Mouse (Mus musculus) layer of hippocampus, adult 2 months (tissue): ENCODE measurements around the gene Stradb. TPM values are rescaled to one million over a fixed set of nuclear protein-coding genes. Genes with fewer than 3 reads are reported as not detected.
A peak's percentile ranks its signal among the peaks of the same experiment; 100 is the strongest.

Source experiments
- DNase-seq, 2 experiments: peaks; one replicate each; pipeline ENCODE4 v3.0.0; 2022; ENCODE audit warnings: low spot score in 2 of 2
- H3K27ac ChIP-seq: fragments of 200-600 bp; 2 replicates; pipeline ENCODE4 v1.8.1; 2022
- H3K4me3 ChIP-seq: fragments of 200-600 bp; 2 replicates; pipeline ENCODE4 v1.8.1; 2022; ENCODE audit warnings: mild to moderate bottlenecking
- CTCF ChIP-seq: fragments of 200-600 bp; conservative IDR thresholded peaks from 2 replicates; pipeline ENCODE4 v1.8.1; 2022; ENCODE audit warnings: antibody characterized with exemption, mild to moderate bottlenecking, moderate library complexity
- total RNA-seq, 2 experiments: library from RNA; stranded (reverse); gene quantifications; 2 replicates each; pipeline ENCODE4 v1.2.3; 2021

The Stradb gene
- total RNA-seq, 2 experiments from 2014 or later: 37.2 to 44.4 TPM

GRCm38 (mm10) chr1:58970054-58970453, 3.3 kb upstream of the Stradb start:
- Histone ChIP-seq H3K27ac (no peak overlapping the region), H3K4me3 (no peak overlapping the region)
- DNase-seq: no peak
- no peak for TF ChIP-seq CTCF

- Histone ChIP-seq H3K27ac (no peak overlapping the region), H3K4me3 (no peak overlapping the region)
- DNase-seq: no peak
- no peak for TF ChIP-seq CTCF
Measured at GRCm38 (mm10) chr1:58971097-58971496, 2.2 kb upstream of the Stradb start.

- no peak for DNase-seq
- Histone ChIP-seq H3K27ac (peak overlapping the region; percentile 96), H3K4me3 (peak overlapping the region; percentile 92)
- TF ChIP-seq CTCF: 0 out of 2 replicates have a peak, but pooled peaks have one; percentile 12
Measured at GRCm38 (mm10) chr1:58972851-58973365, 414 bp upstream of the Stradb start.

GRCm38 (mm10) chr1:58982276-58982675, 9.0 kb downstream of the Stradb start:
- Histone ChIP-seq H3K4me3 (no peak overlapping the region), H3K27ac (no peak overlapping the region)
- no peak for TF ChIP-seq CTCF
- DNase-seq: no peak

- Histone ChIP-seq H3K4me3 (no peak overlapping the region), H3K27ac (no peak overlapping the region)
- no peak for DNase-seq
- no peak for TF ChIP-seq CTCF
Measured at GRCm38 (mm10) chr1:58984586-58984985, 11.3 kb downstream of the Stradb start.

GRCm38 (mm10) chr1:58993144-58993543, 19.8 kb downstream of the Stradb start:
- TF ChIP-seq CTCF: no peak
- Histone ChIP-seq H3K27ac (no peak overlapping the region), H3K4me3 (no peak overlapping the region)
- no peak for DNase-seq

- H3K27ac ChIP-seq: no peak overlapping the region
- DNase-seq: no peak
- peak; percentile 72 for TF ChIP-seq CTCF
- no peak overlapping the region for H3K4me3 ChIP-seq
Measured at GRCm38 (mm10) chr1:58993723-58994122, 20.4 kb downstream of the Stradb start.

- no peak for TF ChIP-seq CTCF
- H3K4me3 ChIP-seq: no peak overlapping the region
- H3K27ac ChIP-seq: no peak overlapping the region
- no peak for DNase-seq
Measured at GRCm38 (mm10) chr1:58995313-58995712, 22.0 kb downstream of the Stradb start.

GRCm38 (mm10) chr1:59009250-59009649, 35.9 kb downstream of the Stradb start:
- Histone ChIP-seq H3K27ac (no peak overlapping the region), H3K4me3 (no peak overlapping the region)
- peak; percentile 62 for TF ChIP-seq CTCF
- no peak for DNase-seq

- TF ChIP-seq CTCF: no peak
- no peak for DNase-seq
- no peak overlapping the region for H3K27ac ChIP-seq
- H3K4me3 ChIP-seq: no peak overlapping the region
Measured at GRCm38 (mm10) chr1:59021556-59021955, 48.2 kb downstream of the Stradb start.

GRCm38 (mm10) chr1:59037723-59038122, 64.4 kb downstream of the Stradb start:
- Histone ChIP-seq H3K27ac (no peak overlapping the region), H3K4me3 (no peak overlapping the region)
- DNase-seq: no peak
- no peak for TF ChIP-seq CTCF

Other genes starting within 250 kb of the Stradb start
- 1 to 10 TPM; 1.9 to 2.1 TPM for gene Casp8, start 178.1 kb upstream of the Stradb start, total RNA-seq
- 100 to 1,000 TPM; 118 to 133 TPM for gene Trak2, start 92 bp upstream of the Stradb start, total RNA-seq
- gene C2cd6, start 121.4 kb downstream of the Stradb start, total RNA-seq: not detected
- 10 to 100 TPM; 29.8 to 31.6 TPM for gene Tmem237, start 146.9 kb downstream of the Stradb start, total RNA-seq
- gene Mpp4, start 189.9 kb downstream of the Stradb start, total RNA-seq: 1 to 10 TPM; 1.8 to 2.7 TPM